Mouse (Mus musculus): ENCODE results near the gene Pcolce. TPM values are rescaled to one million over a fixed set of nuclear protein-coding genes. Genes with fewer than 3 reads are reported as not detected.

The Pcolce gene
- total and polyA plus RNA-seq, 3 experiments: 0.23 to 0.77 TPM; not detected in 1

DNA sequence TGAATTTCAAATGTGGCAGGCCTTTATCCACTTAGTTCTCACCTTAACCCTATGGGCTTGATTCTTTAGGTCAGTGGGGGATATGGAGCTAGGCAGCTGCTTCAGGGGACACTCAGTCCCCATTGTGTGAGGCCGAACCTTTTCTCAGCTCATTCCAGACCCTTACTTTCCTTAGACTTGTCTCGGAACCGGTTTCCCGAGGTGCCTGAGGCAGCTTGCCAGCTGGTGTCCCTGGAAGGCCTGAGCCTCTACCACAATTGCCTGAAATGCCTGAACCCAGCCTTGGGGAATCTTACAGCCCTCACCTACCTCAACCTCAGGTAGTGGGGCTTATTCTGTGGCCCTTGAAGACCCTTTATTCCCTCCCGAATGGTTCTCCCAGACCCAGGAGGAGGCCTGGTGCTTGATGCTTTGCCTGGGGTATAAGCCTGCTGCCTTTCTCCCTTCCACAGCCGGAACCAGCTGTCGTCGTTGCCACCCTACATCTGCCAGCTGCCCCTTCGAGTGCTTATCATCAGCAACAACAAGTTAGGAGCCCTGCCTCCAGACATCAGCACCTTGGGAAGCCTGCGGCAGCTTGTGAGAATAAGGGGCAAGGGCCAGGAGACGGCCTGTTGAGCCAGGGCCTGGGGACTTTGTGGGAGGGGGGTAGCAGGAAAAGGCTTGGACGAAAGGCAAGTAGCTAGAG, 20.0 kb upstream of the Pcolce start:
- Histone ChIP-seq H3K27me3 (ENCODE audit: control insufficient read depth in 1 of 2, insufficient read depth in 2 of 2, low read length in 2 of 2) (no peaks in the 10 kb centered on the region), H3K4me3 (ENCODE audit: control insufficient read depth in 1 of 2, insufficient read depth in 1 of 2, low read depth in 2 of 2, low read length in 2 of 2) (no peak overlapping the region), H3K27ac (ENCODE audit: control insufficient read depth, low read depth, low read length) (no peak overlapping the region), H3K36me3 (ENCODE audit: control insufficient read depth in 1 of 2, insufficient read depth in 2 of 2, low read length in 2 of 2) (peaks cover 2 to 16% of the 10 kb centered on the region in 2 experiments), H3K4me1 (ENCODE audit: control insufficient read depth in 1 of 2, insufficient read depth in 2 of 2, low read length in 2 of 2) (peaks cover 3 to 27% of the 10 kb centered on the region in 2 experiments; a peak in 3 of 4 replicates), H3K9ac (ENCODE audit: control insufficient read depth, low read depth, low read length, poor library complexity, severe bottlenecking) (no peak overlapping the region), H3K79me2 (ENCODE audit: control insufficient read depth, insufficient read depth, low read length, poor library complexity) (peaks cover 28% of the 10 kb centered on the region), H3K9me3 (replicated peaks; ENCODE audit: insufficient read depth, low read length) (no peaks in the 10 kb centered on the region)
- no peak for TF ChIP-seq SMC3 (IDR thresholded peaks at IDR 0.05; ENCODE audit: low read depth, low read length)
- TF ChIP-seq POLR2AphosphoS5 (IDR thresholded peaks at IDR 0.05; ENCODE audit: borderline replicate concordance, low read depth, low read length): no peak
- no peak for TF ChIP-seq HCFC1 (IDR thresholded peaks at IDR 0.05; ENCODE audit: low read depth, low read length)
- no peak for TF ChIP-seq NRF1 (IDR thresholded peaks at IDR 0.05; ENCODE audit: insufficient read depth, low read depth, low read length, poor library complexity, severe bottlenecking)
- TF ChIP-seq POLR2A (IDR thresholded peaks at IDR 0.05; ENCODE audit: control insufficient read depth in 1 of 2, insufficient read depth in 1 of 2, low read depth in 1 of 2, low read length in 2 of 2, poor library complexity in 1 of 2): no peak
- no peak for TF ChIP-seq USF1 (IDR thresholded peaks at IDR 0.05; ENCODE audit: low read depth, low read length)
- no peak for DNase-seq (ENCODE audit: low read depth, low spot score)

DNA sequence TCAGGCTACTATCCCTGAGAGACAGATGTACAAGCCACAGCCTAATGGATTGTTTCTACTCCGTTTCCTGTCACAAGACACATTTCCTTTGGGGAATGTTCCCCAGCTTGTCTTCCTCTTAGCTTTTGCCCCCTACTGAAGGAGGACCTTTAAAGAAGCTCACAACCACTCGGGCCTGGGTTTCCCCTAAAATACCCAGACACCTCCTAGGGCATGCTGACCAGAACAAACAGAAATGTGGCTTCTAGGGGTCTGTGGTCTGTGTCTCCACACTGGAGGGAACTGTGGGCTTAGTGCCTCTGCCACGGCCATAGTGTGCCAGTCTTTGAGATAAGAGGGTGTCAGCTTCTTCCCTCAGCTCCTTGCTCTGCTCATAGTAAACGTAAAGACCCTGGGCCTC, 18.0 kb upstream of the Pcolce start:
- peak overlapping the region; percentile 52 for H3K9ac ChIP-seq (ENCODE audit: control insufficient read depth, low read depth, low read length, poor library complexity, severe bottlenecking)
- H3K4me3 ChIP-seq (ENCODE audit: control insufficient read depth in 1 of 2, insufficient read depth in 1 of 2, low read depth in 2 of 2, low read length in 2 of 2): peak overlapping the region; percentile 2 to 28; a peak in 3 of 4 replicates
- no peaks in the 10 kb centered on the region for H3K27me3 ChIP-seq (ENCODE audit: control insufficient read depth in 1 of 2, insufficient read depth in 2 of 2, low read length in 2 of 2)
- no peak for DNase-seq (ENCODE audit: low read depth, low spot score)
- no peaks in the 10 kb centered on the region for H3K9me3 ChIP-seq (replicated peaks; ENCODE audit: insufficient read depth, low read length)
- H3K4me1 ChIP-seq (ENCODE audit: control insufficient read depth in 1 of 2, insufficient read depth in 2 of 2, low read length in 2 of 2): peaks cover 3 to 30% of the 10 kb centered on the region in 2 experiments
- peaks cover 28% of the 10 kb centered on the region for H3K79me2 ChIP-seq (ENCODE audit: control insufficient read depth, insufficient read depth, low read length, poor library complexity)
- peaks cover 2 to 24% of the 10 kb centered on the region in 2 experiments for H3K36me3 ChIP-seq (ENCODE audit: control insufficient read depth in 1 of 2, insufficient read depth in 2 of 2, low read length in 2 of 2)
- H3K27ac ChIP-seq (ENCODE audit: control insufficient read depth, low read depth, low read length): peak overlapping the region; percentile 55
- TF ChIP-seq EP300 (IDR thresholded peaks at IDR 0.05; ENCODE audit: low read depth in 1 of 2, low read length in 2 of 2) (0 out of 4 replicates have a peak, but pooled peaks of 1 of the 2 experiments have one; percentile 2), SMC3 (IDR thresholded peaks at IDR 0.05; ENCODE audit: low read depth, low read length) (no peak)

DNA sequence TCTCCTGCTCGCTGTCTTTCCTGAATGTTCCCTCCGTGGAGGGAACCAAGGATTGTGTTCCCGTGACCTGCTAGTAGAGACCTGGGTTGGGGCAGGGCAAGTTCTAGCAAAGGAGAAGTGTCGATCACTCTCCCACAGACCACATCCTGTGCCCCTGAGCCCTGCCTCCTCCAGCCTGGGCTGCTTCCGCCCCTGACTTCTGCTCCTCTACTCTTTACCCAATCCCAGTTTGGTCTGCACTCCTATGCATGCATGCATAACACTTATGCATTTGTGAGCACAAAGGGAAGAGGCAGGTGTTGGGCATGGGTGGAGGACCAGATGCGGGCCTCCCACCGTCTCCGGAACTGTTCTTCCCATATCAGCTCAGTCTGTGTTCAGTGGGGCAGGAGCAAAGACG, 17.6 kb upstream of the Pcolce start:
- peak; percentile 84 for DNase-seq (ENCODE audit: low read depth, low spot score)
- Histone ChIP-seq H3K4me3 (ENCODE audit: control insufficient read depth in 1 of 2, insufficient read depth in 1 of 2, low read depth in 2 of 2, low read length in 2 of 2) (peak overlapping the region; percentile 20 to 28), H3K27me3 (ENCODE audit: control insufficient read depth in 1 of 2, insufficient read depth in 2 of 2, low read length in 2 of 2) (no peaks in the 10 kb centered on the region), H3K27ac (ENCODE audit: control insufficient read depth, low read depth, low read length) (peak overlapping the region; percentile 70), H3K79me2 (ENCODE audit: control insufficient read depth, insufficient read depth, low read length, poor library complexity) (peaks cover 28% of the 10 kb centered on the region), H3K9ac (ENCODE audit: control insufficient read depth, low read depth, low read length, poor library complexity, severe bottlenecking) (peak overlapping the region; percentile 52), H3K4me1 (ENCODE audit: control insufficient read depth in 1 of 2, insufficient read depth in 2 of 2, low read length in 2 of 2) (peaks cover 3 to 30% of the 10 kb centered on the region in 2 experiments), H3K36me3 (ENCODE audit: control insufficient read depth in 1 of 2, insufficient read depth in 2 of 2, low read length in 2 of 2) (peaks cover 2 to 24% of the 10 kb centered on the region in 2 experiments), H3K9me3 (replicated peaks; ENCODE audit: insufficient read depth, low read length) (no peaks in the 10 kb centered on the region)
- TF ChIP-seq ETS1 (IDR thresholded peaks at IDR 0.05; ENCODE audit: low read depth, low read length) (peak; percentile 25; the same call in 1 of the 2 replicates), USF1 (IDR thresholded peaks at IDR 0.05; ENCODE audit: low read depth, low read length) (peak; percentile 53), POLR2A (IDR thresholded peaks at IDR 0.05; ENCODE audit: control insufficient read depth in 1 of 2, insufficient read depth in 1 of 2, low read depth in 1 of 2, low read length in 2 of 2, poor library complexity in 1 of 2) (peak in 1 of 2 experiments; percentile 36; a peak in 1 of 4 replicates), MXI1 (IDR thresholded peaks at IDR 0.05; ENCODE audit: low read depth, low read length) (peak; percentile 59; the same call in 1 of the 2 replicates), NRF1 (IDR thresholded peaks at IDR 0.05; ENCODE audit: insufficient read depth, low read depth, low read length, poor library complexity, severe bottlenecking) (no peak), EP300 (IDR thresholded peaks at IDR 0.05; ENCODE audit: low read depth in 1 of 2, low read length in 2 of 2) (peak in 1 of 2 experiments; percentile 38; a peak in 3 of 4 replicates), ELF1 (IDR thresholded peaks at IDR 0.05; ENCODE audit: low read depth, low read length) (peak; percentile 54; the same call in 1 of the 2 replicates), GABPA (IDR thresholded peaks at IDR 0.05; ENCODE audit: low read depth, low read length) (no peak)

Measured in MEL (cell line).